Comparison of ENCODE assay signal across 10 mouse cellular contexts in the genomic region with DNA sequence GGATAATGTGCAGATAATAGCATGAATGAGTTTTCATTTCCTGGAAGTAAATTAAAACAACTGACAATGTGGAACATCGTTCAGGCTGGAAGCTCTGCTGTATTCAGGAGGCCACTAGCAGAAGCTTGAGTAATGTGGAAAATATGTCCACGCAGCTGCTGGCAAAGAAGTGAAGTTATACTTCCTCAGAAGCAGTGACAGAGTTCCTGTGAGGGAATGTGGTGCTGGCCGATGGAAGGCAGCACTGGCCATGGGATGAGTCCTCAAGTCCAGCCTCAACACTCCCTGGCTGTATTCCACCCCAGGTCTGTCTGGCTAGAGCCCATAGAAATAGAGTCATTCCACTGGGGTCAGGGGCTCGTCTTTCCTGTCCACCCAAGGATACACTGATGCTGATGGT.
DNase-seq lines count a peak whose midpoint lies in the region; ATAC-seq lines count a peak whose summit lies in the region.
"Had no signal": no experiment of that assay in that cellular context is flagged by ENCODE, and none has a peak within 500 bp of the region (broad histone marks: within the 10 kb centered on the region; RNA-seq: fewer than 3 reads in every experiment).

No protein-coding gene starts in this region.

- H3K36me3 ChIP-seq in kidney, embryonic 16.5 days (ENCODE audit: insufficient read depth, low read length): no peaks in the 10 kb centered on the region
- H3K36me3 ChIP-seq in embryonic facial prominence, embryonic 15.5 days: no peaks in the 10 kb centered on the region
- no peaks in the 10 kb centered on the region for H3K36me3 ChIP-seq in heart, embryonic 12.5 days
- H3K36me3 ChIP-seq: liver, embryonic 15.5 days had no signal

- WGBS in kidney, embryonic 16.5 days: 71% methylated on average over 4 of the region's 4 CpGs
- 52% methylated on average over 4 of the region's 4 CpGs for WGBS in embryonic facial prominence, embryonic 15.5 days
- 22% methylated on average over 4 of the region's 4 CpGs for WGBS in heart, embryonic 12.5 days

- DNase-seq in kidney, postnatal 14 days: peak; percentile 23
- DNase-seq in lung, postnatal 4 days: peak; percentile 32 to 56
- no peak for DNase-seq in ovary, postnatal 10 days (ENCODE audit: low spot score)
- DNase-seq in embryo, embryonic 11 days: no peak
- DNase-seq in thymus, postnatal 0 days (ENCODE audit: low spot score): no peak
- DNase-seq: right cerebral cortex, postnatal 14 days had no signal

- H3K27ac ChIP-seq in kidney, embryonic 16.5 days (ENCODE audit: low read length): no peak overlapping the region
- 0 out of 2 replicates have a peak overlapping the region, but pooled peaks have one; percentile 7 for H3K27ac ChIP-seq in embryonic facial prominence, embryonic 15.5 days (replicated peaks)
- H3K27ac ChIP-seq in heart, embryonic 12.5 days (ENCODE audit: poor library complexity, severe bottlenecking): peak overlapping the region; percentile 91
- H3K27ac ChIP-seq: liver, embryonic 15.5 days had no signal

- H3K9me3 ChIP-seq in kidney, embryonic 16.5 days (ENCODE audit: low read length): no peaks in the 10 kb centered on the region
- H3K9me3 ChIP-seq in embryonic facial prominence, embryonic 15.5 days (replicated peaks): no peaks in the 10 kb centered on the region
- peaks cover 3% of the 10 kb centered on the region; the same call in 1 of the 2 replicates for H3K9me3 ChIP-seq in heart, embryonic 12.5 days (replicated peaks)
- H3K9me3 ChIP-seq: liver, embryonic 15.5 days had no signal

- no peaks in the 10 kb centered on the region for H3K4me1 ChIP-seq in kidney, embryonic 16.5 days (ENCODE audit: insufficient read depth, low read length)
- H3K4me1 ChIP-seq in embryonic facial prominence, embryonic 15.5 days: peaks cover 5% of the 10 kb centered on the region; the same call in 1 of the 2 replicates
- peaks cover 33% of the 10 kb centered on the region for H3K4me1 ChIP-seq in heart, embryonic 12.5 days (replicated peaks)

- ATAC-seq in kidney, embryonic 16.5 days (ENCODE audit: low FRiP score, low TSS enrichment): no peak
- no peak for ATAC-seq in embryonic facial prominence, embryonic 15.5 days (ENCODE audit: insufficient number of reproducible peaks, low FRiP score, low TSS enrichment, low read depth)
- peak; percentile 49; the same call in 1 of the 2 replicates for ATAC-seq in heart, embryonic 12.5 days (ENCODE audit: insufficient number of reproducible peaks, low FRiP score)

- no peak overlapping the region for H3K4me2 ChIP-seq in kidney, embryonic 16.5 days (replicated peaks; ENCODE audit: low read depth, low read length)
- no peak overlapping the region for H3K4me2 ChIP-seq in embryonic facial prominence, embryonic 15.5 days (replicated peaks)
- peak overlapping the region; percentile 65 for H3K4me2 ChIP-seq in heart, embryonic 12.5 days
- H3K4me2 ChIP-seq: liver, embryonic 15.5 days had no signal

- no peak overlapping the region for H3K4me3 ChIP-seq in kidney, embryonic 16.5 days (ENCODE audit: low read length)
- H3K4me3 ChIP-seq in embryonic facial prominence, embryonic 15.5 days (replicated peaks): no peak overlapping the region
- H3K4me3 ChIP-seq in heart, embryonic 12.5 days: no peak overlapping the region
- H3K4me3 ChIP-seq: liver, embryonic 15.5 days had no signal

- H3K9ac ChIP-seq in kidney, embryonic 16.5 days (replicated peaks; ENCODE audit: low read length): no peak overlapping the region
- no peak overlapping the region for H3K9ac ChIP-seq in embryonic facial prominence, embryonic 15.5 days
- no peak overlapping the region for H3K9ac ChIP-seq in heart, embryonic 12.5 days
- H3K9ac ChIP-seq: liver, embryonic 15.5 days had no signal

- no peaks in the 10 kb centered on the region for H3K27me3 ChIP-seq in kidney, embryonic 16.5 days (ENCODE audit: insufficient read depth, low read length)
- H3K27me3 ChIP-seq in embryonic facial prominence, embryonic 15.5 days: no peaks in the 10 kb centered on the region
- no peaks in the 10 kb centered on the region for H3K27me3 ChIP-seq in heart, embryonic 12.5 days (replicated peaks)
- H3K27me3 ChIP-seq: liver, embryonic 15.5 days had no signal

Comparison
In these comparisons a context has a peak if more than half of its experiments do, and no peak if none do; other contexts are left out.
1. DNase-seq: peak in kidney, postnatal 14 days (single experiment) and lung, postnatal 4 days (2 of 2); none in ovary, postnatal 10 days (single experiment), embryo, embryonic 11 days (single experiment) and thymus, postnatal 0 days (single experiment).